ENCODE assay signal across 10 mouse cellular contexts in genomic region chr12:5253289-5254005, GRCm38 (mm10).
A peak's percentile ranks its signal among the peaks of the same experiment; 100 is the strongest.
DNase-seq lines count a peak whose midpoint lies in the region; ATAC-seq lines count a peak whose summit lies in the region.
"Had no signal": no experiment of that assay in that cellular context is flagged by ENCODE, and none has a peak within 500 bp of the region (broad histone marks: within the 10 kb centered on the region; RNA-seq: fewer than 3 reads in every experiment).

No protein-coding gene starts in this region.

- ATAC-seq in embryonic facial prominence, embryonic 13.5 days (ENCODE audit: insufficient number of reproducible peaks, insufficient read depth, low FRiP score, low TSS enrichment, low read depth): no peak
- ATAC-seq in hindbrain, embryonic 15.5 days (ENCODE audit: low FRiP score, low read depth): peak; percentile 66
- no peak for ATAC-seq in midbrain, embryonic 14.5 days (ENCODE audit: low FRiP score, low TSS enrichment)

- H3K27ac ChIP-seq in embryonic facial prominence, embryonic 13.5 days: 0 out of 2 replicates have a peak overlapping the region, but pooled peaks have one; percentile 2
- H3K27ac ChIP-seq in hindbrain, embryonic 15.5 days (replicated peaks): peak overlapping the region; percentile 72
- peak overlapping the region; percentile 49 for H3K27ac ChIP-seq in midbrain, embryonic 14.5 days (replicated peaks; ENCODE audit: low read depth, low read length)

- H3K4me1 ChIP-seq in embryonic facial prominence, embryonic 13.5 days: peaks cover 26% of the 10 kb centered on the region
- peaks cover 36% of the 10 kb centered on the region for H3K4me1 ChIP-seq in hindbrain, embryonic 15.5 days (replicated peaks)
- H3K4me1 ChIP-seq in midbrain, embryonic 14.5 days (ENCODE audit: control insufficient read depth, insufficient read depth, low read length): peaks cover 26% of the 10 kb centered on the region
- H3K4me1 ChIP-seq: megakaryocyte, embryonic 14.5 days had no signal

- no peaks in the 10 kb centered on the region for H3K36me3 ChIP-seq in embryonic facial prominence, embryonic 13.5 days
- H3K36me3 ChIP-seq in hindbrain, embryonic 15.5 days: no peaks in the 10 kb centered on the region
- no peaks in the 10 kb centered on the region for H3K36me3 ChIP-seq in midbrain, embryonic 14.5 days (ENCODE audit: control insufficient read depth, insufficient read depth, low read length)

- H3K27me3 ChIP-seq in embryonic facial prominence, embryonic 13.5 days: no peaks in the 10 kb centered on the region
- no peaks in the 10 kb centered on the region for H3K27me3 ChIP-seq in hindbrain, embryonic 15.5 days
- H3K27me3 ChIP-seq in midbrain, embryonic 14.5 days (ENCODE audit: control insufficient read depth, insufficient read depth, low read length): no peaks in the 10 kb centered on the region

- H3K9ac ChIP-seq in embryonic facial prominence, embryonic 13.5 days: no peak overlapping the region
- no peak overlapping the region for H3K9ac ChIP-seq in hindbrain, embryonic 15.5 days
- H3K9ac ChIP-seq in midbrain, embryonic 14.5 days (replicated peaks; ENCODE audit: low read length): no peak overlapping the region

- no peak overlapping the region for H3K4me3 ChIP-seq in embryonic facial prominence, embryonic 13.5 days
- H3K4me3 ChIP-seq in hindbrain, embryonic 15.5 days: no peak overlapping the region
- H3K4me3 ChIP-seq in midbrain, embryonic 14.5 days (replicated peaks; ENCODE audit: low read depth, low read length): no peak overlapping the region
- H3K4me3 ChIP-seq: megakaryocyte, embryonic 14.5 days had no signal

- no peaks in the 10 kb centered on the region for H3K9me3 ChIP-seq in embryonic facial prominence, embryonic 13.5 days
- no peaks in the 10 kb centered on the region for H3K9me3 ChIP-seq in hindbrain, embryonic 15.5 days
- no peaks in the 10 kb centered on the region for H3K9me3 ChIP-seq in midbrain, embryonic 14.5 days (ENCODE audit: control insufficient read depth, low read length)
- H3K9me3 ChIP-seq: megakaryocyte, embryonic 14.5 days had no signal

- WGBS in embryonic facial prominence, embryonic 13.5 days: 70% methylated on average over 10 of the region's 10 CpGs
- 49% methylated on average over 10 of the region's 10 CpGs for WGBS in hindbrain, embryonic 15.5 days
- WGBS in midbrain, embryonic 14.5 days: 39% methylated on average over 10 of the region's 10 CpGs

- H3K4me2 ChIP-seq in embryonic facial prominence, embryonic 13.5 days: no peak overlapping the region
- no peak overlapping the region for H3K4me2 ChIP-seq in hindbrain, embryonic 15.5 days
- no peak overlapping the region for H3K4me2 ChIP-seq in midbrain, embryonic 14.5 days (ENCODE audit: low read length)

- DNase-seq in cerebellum, postnatal 10 days: peak; percentile 79
- no peak for DNase-seq in cerebellum, postnatal 36 days
- peak; percentile 51 for DNase-seq in midbrain, embryonic 14.5 days
- DNase-seq in urinary bladder, postnatal 4 days (ENCODE audit: low spot score in 2 of 2): no peak
- DNase-seq in spleen, postnatal 36 days (ENCODE audit: low spot score in 2 of 2): no peak
- no peak for DNase-seq in kidney, postnatal 36 days
- DNase-seq: right cerebral cortex, postnatal 4 days had no signal

Comparison
In these comparisons a context has a peak if more than half of its experiments do, and no peak if none do; other contexts are left out.
1. DNase-seq: peak in cerebellum, postnatal 10 days (2 of 2) and midbrain, embryonic 14.5 days (single experiment); none in cerebellum, postnatal 36 days (0 of 2), urinary bladder, postnatal 4 days (0 of 2), spleen, postnatal 36 days (0 of 2) and kidney, postnatal 36 days (0 of 2).
2. H3K27ac ChIP-seq: peak in every context shown above with its lines; median percentile 72 in hindbrain, embryonic 15.5 days; 49 in midbrain, embryonic 14.5 days; 2 in embryonic facial prominence, embryonic 13.5 days.